Mouse (Mus musculus) liver, embryonic 11.5 days (tissue): Measurements from ENCODE around the gene Psmd12. TPM values are rescaled to one million over a fixed set of nuclear protein-coding genes. Genes with fewer than 3 reads are reported as not detected.

ENCODE experiments used
- ATAC-seq: fragments of 200-750 bp; cut with Nextera tagmentation; replicated peaks from 2 replicates; pipeline ENCODE4 v1.8.0; 2017; ENCODE audit warnings: moderate number of reproducible peaks, mild to moderate bottlenecking, moderate TSS enrichment, moderate library complexity; ENCODE audit not compliant: low FRiP score
- DNase-seq: peaks from one replicate; pipeline ENCODE4 v3.0.0-alpha.2; 2017; ENCODE audit warnings: low spot score
- H3K27ac ChIP-seq: fragments of 300-500 bp; sonication (generic); 2 replicates; pipeline ENCODE4 v1.5.1; 2014; ENCODE audit warnings: mild to moderate bottlenecking, low read depth, low read length, control low read depth
- H3K27me3 ChIP-seq: fragments of 300-500 bp; sonication (generic); replicated peaks from 2 replicates; pipeline ENCODE4 v1.6.1; 2014; ENCODE audit warnings: low read length, mixed read lengths; ENCODE audit not compliant: control insufficient read depth, insufficient read depth
- H3K36me3 ChIP-seq: fragments of 300-500 bp; sonication (generic); 2 replicates; pipeline ENCODE4 v1.6.1; 2014; ENCODE audit warnings: mild to moderate bottlenecking, low read length, moderate library complexity, mixed read lengths; ENCODE audit not compliant: control insufficient read depth, insufficient read depth
- H3K4me1 ChIP-seq: fragments of 300-500 bp; sonication (generic); replicated peaks from 2 replicates; pipeline ENCODE4 v1.6.1; 2014; ENCODE audit warnings: low read length, mixed read lengths; ENCODE audit not compliant: control insufficient read depth, insufficient read depth
- H3K4me2 ChIP-seq: fragments of 300-500 bp; sonication (generic); 2 replicates; pipeline ENCODE4 v1.6.1; 2014; ENCODE audit warnings: mild to moderate bottlenecking, control low read depth, moderate library complexity
- H3K4me3 ChIP-seq: fragments of 300-500 bp; sonication (generic); 2 replicates; pipeline ENCODE4 v1.5.1; 2014; ENCODE audit warnings: low read depth, low read length, control low read depth
- H3K9ac ChIP-seq: fragments of 300-500 bp; sonication (generic); 2 replicates; pipeline ENCODE4 v1.6.1; 2014; ENCODE audit warnings: low read depth, low read length, control low read depth
- H3K9me3 ChIP-seq: fragments of 300-500 bp; sonication (generic); 2 replicates; pipeline ENCODE4 v1.6.1; 2016; ENCODE audit warnings: low read length, inconsistent platforms, mixed read lengths; ENCODE audit not compliant: control insufficient read depth
- WGBS: fragments of 180-500 bp; shearing (Covaris S2); extraction: QIAGEN DNeasy Blood & Tissue Kit; methylation state at CpG from one replicate; pipeline ENCODE4 v1.1.7; 2014; 5-methylcytosine and 5-hydroxymethylcytosine counted together
- polyA plus RNA-seq: library from polyadenylated mRNA; unstranded; fragments of >200 nt; fragmentation: Nextera tagmentation; extraction: Ambion mirVana; gene quantifications from 2 replicates; pipeline ENCODE4 v1.2.1, GENCODE M21; 2014

The Psmd12 gene
- polyA plus RNA-seq, 1 experiment from 2014 or later: 222 TPM

GRCm38 (mm10) chr11:107466611-107467391 is 12.5 kb upstream of the Psmd12 start:
- Histone ChIP-seq H3K4me1 (peaks cover 30% of the 10 kb centered on the region), H3K27me3 (no peaks in the 10 kb centered on the region), H3K9ac (no peak overlapping the region), H3K4me2 (peak overlapping the region; percentile 12), H3K4me3 (no peak overlapping the region), H3K9me3 (no peaks in the 10 kb centered on the region), H3K36me3 (0 out of 2 replicates have a peak, but pooled peaks cover 2% of the 10 kb centered on the region), H3K27ac (peak overlapping the region; percentile 57)
- no peak for DNase-seq
- 60% methylated on average over 6 of the region's 6 CpGs for WGBS
- ATAC-seq: no peak

- 7% methylated on average over 16 of the region's 16 CpGs for WGBS
- Histone ChIP-seq H3K4me3 (peak overlapping the region; percentile 89), H3K9ac (peak overlapping the region; percentile 93), H3K9me3 (no peaks in the 10 kb centered on the region), H3K4me2 (peak overlapping the region; percentile 73), H3K27me3 (no peaks in the 10 kb centered on the region), H3K4me1 (peaks cover 28% of the 10 kb centered on the region), H3K27ac (peak overlapping the region; percentile 86), H3K36me3 (no peaks in the 10 kb centered on the region)
- DNase-seq (peak; percentile 72), ATAC-seq (peak; percentile 81)
Observed at GRCm38 (mm10) chr11:107468252-107469030, 10.8 kb upstream of the Psmd12 start.

DNA sequence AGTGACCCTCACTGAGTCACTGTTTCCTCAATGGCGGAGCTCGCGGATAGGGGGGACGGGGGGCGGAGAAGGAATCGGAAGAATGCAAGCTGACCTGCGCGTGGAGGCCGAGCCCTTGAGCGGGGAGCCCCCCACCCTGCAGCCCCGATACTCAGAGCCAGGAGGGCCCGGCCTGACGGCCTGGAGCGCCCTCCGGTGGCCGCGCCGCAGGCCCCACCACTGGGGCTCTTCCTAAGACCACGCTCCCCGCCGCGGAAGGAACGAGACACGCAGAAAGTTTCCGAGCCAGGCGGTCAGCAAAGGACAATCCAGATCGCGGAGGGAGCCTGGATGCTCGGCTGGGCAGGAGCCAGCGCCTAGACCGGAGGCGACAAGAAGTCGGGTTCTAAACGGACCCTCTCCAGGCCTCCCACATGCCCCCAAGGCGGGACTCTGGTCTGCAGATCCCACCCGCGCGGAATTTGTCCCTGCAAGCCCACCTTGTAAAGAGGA is 10.2 kb upstream of the Psmd12 start:
- Histone ChIP-seq H3K4me3 (peak overlapping the region; percentile 89), H3K9me3 (no peaks in the 10 kb centered on the region), H3K36me3 (no peaks in the 10 kb centered on the region), H3K4me2 (peak overlapping the region; percentile 73), H3K27ac (peak overlapping the region; percentile 86), H3K4me1 (peaks cover 25% of the 10 kb centered on the region), H3K9ac (peak overlapping the region; percentile 93), H3K27me3 (no peaks in the 10 kb centered on the region)
- WGBS: under 1% methylated on average over 38 of the region's 38 CpGs
- DNase-seq: peak; percentile 84
- ATAC-seq: peak; percentile 73

- Histone ChIP-seq H3K36me3 (no peaks in the 10 kb centered on the region), H3K27me3 (no peaks in the 10 kb centered on the region), H3K27ac (peak overlapping the region; percentile 86), H3K4me3 (peak overlapping the region; percentile 89), H3K9me3 (no peaks in the 10 kb centered on the region), H3K4me1 (peaks cover 23% of the 10 kb centered on the region), H3K4me2 (peak overlapping the region; percentile 73), H3K9ac (peak overlapping the region; percentile 93)
- 0% methylated on average over 59 of the region's 59 CpGs for WGBS
- ATAC-seq (peak; percentile 42), DNase-seq (peak; percentile 79)
Observed at GRCm38 (mm10) chr11:107469523-107470371, 9.5 kb upstream of the Psmd12 start.

DNA sequence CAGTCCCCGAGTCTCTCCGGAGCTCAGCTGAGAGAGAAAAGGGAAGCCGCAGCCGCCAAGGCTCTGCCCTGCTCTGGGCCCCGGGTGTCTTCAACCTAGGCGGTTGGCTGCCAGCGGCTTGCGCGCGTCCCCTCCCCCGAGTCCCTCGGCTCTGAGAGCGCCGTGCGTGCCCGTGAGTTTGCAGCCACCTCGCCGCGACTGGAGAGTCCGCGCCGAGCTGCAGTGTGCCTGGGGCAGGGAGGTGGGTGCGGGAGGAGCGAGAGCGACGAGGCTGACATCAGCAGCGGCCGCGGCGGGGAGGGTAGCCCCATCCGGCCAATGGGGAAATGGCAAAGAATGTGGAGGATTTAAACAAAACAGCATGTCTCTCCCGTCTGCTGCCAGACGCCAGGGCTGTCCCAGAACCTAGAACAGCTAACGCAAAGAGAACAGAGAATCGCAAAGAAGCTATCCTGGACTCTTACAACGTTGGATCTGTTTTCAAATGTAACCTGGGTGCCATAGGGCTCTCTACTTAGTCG is 8.7 kb upstream of the Psmd12 start, which contains the start of gene Pitpnc1:
Gene Pitpnc1, minus strand, starts transcription at position 179 of the 521 bp plus-strand sequence.
- WGBS: under 1% methylated on average over 37 of the region's 37 CpGs
- ATAC-seq (peak; percentile 81), DNase-seq (peak; percentile 87)
- Histone ChIP-seq H3K27ac (peak within 1 kb of the TSS; percentile 86), H3K4me2 (peak within 1 kb of the TSS; percentile 73), H3K27me3 (no peaks in the 10 kb centered on the region), H3K4me1 (peaks cover 23% of the 10 kb centered on the region), H3K36me3 (no peaks in the 10 kb centered on the region), H3K4me3 (peak within 1 kb of the TSS; percentile 89), H3K9me3 (no peaks in the 10 kb centered on the region), H3K9ac (peak within 1 kb of the TSS; percentile 93)

GRCm38 (mm10) chr11:107471071-107471720 is 8.1 kb upstream of the Psmd12 start:
- H3K9ac ChIP-seq: peak overlapping the region; percentile 93
- H3K9me3 ChIP-seq: no peaks in the 10 kb centered on the region
- H3K27ac ChIP-seq: peak overlapping the region; percentile 86
- H3K4me3 ChIP-seq: peak overlapping the region; percentile 89
- ATAC-seq (no peak), DNase-seq (no peak)
- H3K36me3 ChIP-seq: no peaks in the 10 kb centered on the region
- WGBS: 8% methylated on average over 11 of the region's 11 CpGs
- no peaks in the 10 kb centered on the region for H3K27me3 ChIP-seq
- H3K4me1 ChIP-seq: peaks cover 18% of the 10 kb centered on the region
- peak overlapping the region; percentile 73 for H3K4me2 ChIP-seq

GRCm38 (mm10) chr11:107472304-107472703 is 7.0 kb upstream of the Psmd12 start:
- 94% methylated on average over 3 of the region's 3 CpGs for WGBS
- Histone ChIP-seq H3K4me3 (no peak overlapping the region), H3K4me1 (peaks cover 9% of the 10 kb centered on the region), H3K9ac (no peak overlapping the region), H3K27me3 (no peaks in the 10 kb centered on the region), H3K27ac (no peak overlapping the region), H3K4me2 (no peak overlapping the region), H3K36me3 (no peaks in the 10 kb centered on the region), H3K9me3 (no peaks in the 10 kb centered on the region)
- ATAC-seq: no peak
- DNase-seq: no peak
